Mouse (Mus musculus) hindbrain, postnatal 0 days (tissue): Measurements from ENCODE around the gene Dyrk3. TPM values are rescaled to one million over a fixed set of nuclear protein-coding genes. Genes with fewer than 3 reads are reported as not detected.
"Not testable (repeated sequence)": the region's sequence is repeated elsewhere in the genome, so short reads cannot be mapped to it uniquely, and the experiment has no call there.

ENCODE experiments used
- ATAC-seq: fragments of 200-750 bp; cut with Nextera tagmentation; 2 replicates; pipeline ENCODE4 v1.8.0; 2017; ENCODE audit warnings: mild to moderate bottlenecking, moderate TSS enrichment, moderate library complexity
- DNase-seq: peaks from one replicate; pipeline ENCODE4 v3.0.0-alpha.2; 2015; ENCODE audit warnings: low spot score
- H3K27ac ChIP-seq: fragments of 300-500 bp; sonication (generic); 2 replicates; pipeline ENCODE4 v1.5.1; 2014; ENCODE audit warnings: mild to moderate bottlenecking
- H3K27me3 ChIP-seq: fragments of 300-500 bp; sonication (generic); 2 replicates; pipeline ENCODE4 v1.6.1; 2014; ENCODE audit warnings: low read length, mixed read lengths; ENCODE audit not compliant: insufficient read depth
- H3K36me3 ChIP-seq: fragments of 300-500 bp; sonication (generic); 2 replicates; pipeline ENCODE4 v1.6.1; 2014; ENCODE audit warnings: low read length, mixed read lengths; ENCODE audit not compliant: insufficient read depth
- H3K4me1 ChIP-seq: fragments of 300-500 bp; sonication (generic); 2 replicates; pipeline ENCODE4 v1.6.1; 2014; ENCODE audit warnings: antibody characterized with exemption, low read length, mixed read lengths; ENCODE audit not compliant: insufficient read depth
- H3K4me2 ChIP-seq: fragments of 300-500 bp; sonication (generic); 2 replicates; pipeline ENCODE4 v1.6.1; 2014; ENCODE audit warnings: low read depth, mild to moderate bottlenecking, low read length, moderate library complexity, mixed read lengths
- H3K4me3 ChIP-seq: fragments of 300-500 bp; sonication (generic); 2 replicates; pipeline ENCODE4 v1.5.1; 2014; ENCODE audit warnings: low read length
- H3K9ac ChIP-seq: fragments of 300-500 bp; sonication (generic); replicated peaks from 2 replicates; pipeline ENCODE4 v1.6.1; 2014; ENCODE audit warnings: mild to moderate bottlenecking, low read length, moderate library complexity, mixed read lengths
- H3K9me3 ChIP-seq: fragments of 300-500 bp; sonication (generic); 2 replicates; pipeline ENCODE4 v1.6.1; 2016; ENCODE audit warnings: low read length, mixed read lengths
- CTCF ChIP-seq: IDR thresholded peaks from 2 replicates; pipeline ENCODE4 v1.5.1; 2016; ENCODE audit warnings: antibody characterized with exemption, control low read depth, low read depth
- WGBS: fragments of 180-500 bp; shearing (Covaris S2); extraction: QIAGEN DNeasy Blood & Tissue Kit; methylation state at CpG from one replicate; pipeline ENCODE4 v1.1.7; 2014; 5-methylcytosine and 5-hydroxymethylcytosine counted together
- polyA plus RNA-seq: library from polyadenylated mRNA; unstranded; fragments of >200 nt; fragmentation: Nextera tagmentation; extraction: Ambion mirVana; gene quantifications from 2 replicates; pipeline ENCODE4 v1.2.1, GENCODE M21; 2015
- total RNA-seq: library from RNA; depleted of rRNA; stranded (reverse); fragments of >200 nt; gene quantifications from 2 replicates; pipeline ENCODE4 v1.2.3, GENCODE M21; 2014

The Dyrk3 gene
- total and polyA plus RNA-seq, 2 experiments from 2014 or later, result 8.9 to 10.2 TPM

- Histone ChIP-seq H3K9ac (no peak overlapping the region), H3K4me1 (no peaks in the 10 kb centered on the region), H3K4me2 (no peak overlapping the region), H3K36me3 (peaks cover 2% of the 10 kb centered on the region; the same call in 1 of the 2 replicates), H3K4me3 (no peak overlapping the region), H3K27me3 (no peaks in the 10 kb centered on the region), H3K27ac (no peak overlapping the region), H3K9me3 (no peaks in the 10 kb centered on the region)
- ATAC-seq (no peak), DNase-seq (peak; percentile 46)
- WGBS, result 51% methylated on average over 2 of the region's 2 CpGs
- peak; percentile 89 for TF ChIP-seq CTCF
Observed at GRCm38 (mm10) chr1:131155456-131155855, 17.3 kb upstream of the Dyrk3 start.

- WGBS, result under 1% methylated on average over 27 of the region's 27 CpGs
- no peaks in the 10 kb centered on the region for H3K27me3 ChIP-seq
- peak; percentile 97 for ATAC-seq
Observed at GRCm38 (mm10) chr1:131153018-131153629, 15.0 kb upstream of the Dyrk3 start, which contains the start of gene Eif2d. Gene Eif2d, plus strand, starts transcription at chr1:131153181.

GRCm38 (mm10) chr1:131149496-131149895, 11.4 kb upstream of the Dyrk3 start:
- no peak for TF ChIP-seq CTCF
- no peak overlapping the region for H3K4me3 ChIP-seq
- H3K4me1 ChIP-seq, result no peaks in the 10 kb centered on the region
- no peak overlapping the region for H3K27ac ChIP-seq
- 88% methylated on average over 1 of the region's 1 CpGs for WGBS
- DNase-seq (no peak), ATAC-seq (no peak)
- H3K27me3 ChIP-seq, result no peaks in the 10 kb centered on the region
- H3K36me3 ChIP-seq, result no peaks in the 10 kb centered on the region
- no peak overlapping the region for H3K9ac ChIP-seq
- H3K4me2 ChIP-seq, result no peak overlapping the region
- H3K9me3 ChIP-seq, result no peaks in the 10 kb centered on the region

More at GRCm38 (mm10) chr1:131153018-131153629, 15.0 kb upstream of the Dyrk3 start, which contains the start of gene Eif2d:
- TF ChIP-seq CTCF, result no peak
- H3K4me1 ChIP-seq, result no peaks in the 10 kb centered on the region
- H3K9ac ChIP-seq, result peak within 1 kb of the TSS; percentile 56
- H3K9me3 ChIP-seq, result no peaks in the 10 kb centered on the region
- peak; percentile 93 for DNase-seq
- peak within 1 kb of the TSS; percentile 64 for H3K4me3 ChIP-seq
- H3K4me2 ChIP-seq, result peak within 1 kb of the TSS; percentile 69
- no peak within 1 kb of the TSS; the same call in 1 of the 2 replicates for H3K27ac ChIP-seq
- no peaks in the 10 kb centered on the region for H3K36me3 ChIP-seq

- TF ChIP-seq CTCF, result no peak
- H3K27ac ChIP-seq, result no peak overlapping the region
- no peak for ATAC-seq
- H3K9ac ChIP-seq, result no peak overlapping the region
- no peak overlapping the region for H3K4me2 ChIP-seq
- no peaks in the 10 kb centered on the region for H3K36me3 ChIP-seq
- H3K9me3 ChIP-seq, result no peaks in the 10 kb centered on the region
- WGBS, result 80% methylated on average over 3 of the region's 3 CpGs
- no peak overlapping the region for H3K4me3 ChIP-seq
- H3K27me3 ChIP-seq, result no peaks in the 10 kb centered on the region
- no peak for DNase-seq
- no peaks in the 10 kb centered on the region for H3K4me1 ChIP-seq
Observed at GRCm38 (mm10) chr1:131146181-131146614, 8.1 kb upstream of the Dyrk3 start.

DNA sequence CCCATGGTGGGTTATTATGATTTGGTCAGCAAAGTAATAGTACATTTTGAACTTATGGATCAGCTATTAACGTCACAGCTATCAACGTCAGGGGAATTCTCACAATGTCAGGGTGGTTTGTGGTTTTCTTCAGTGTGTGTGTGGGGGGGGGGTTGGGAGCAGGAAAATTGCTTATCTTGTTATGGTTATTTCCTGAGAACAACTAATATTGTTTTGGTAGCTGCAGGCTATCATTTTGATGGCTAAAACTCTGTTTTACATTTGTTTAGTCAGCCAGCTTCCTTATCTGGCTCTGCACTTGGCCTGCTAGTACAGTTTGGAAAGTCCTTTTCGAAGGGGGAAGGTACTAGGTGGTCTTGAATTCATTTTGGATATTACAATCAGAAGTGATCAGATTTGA, 7.1 kb upstream of the Dyrk3 start:
- H3K9ac ChIP-seq, ATAC-seq, H3K9me3 ChIP-seq, H3K27ac ChIP-seq, DNase-seq, H3K4me1 ChIP-seq, H3K4me2 ChIP-seq, H3K36me3 ChIP-seq, H3K27me3 ChIP-seq, H3K4me3 ChIP-seq: not testable (repeated sequence)
- WGBS, result 84% methylated on average over 3 of the region's 3 CpGs

DNA sequence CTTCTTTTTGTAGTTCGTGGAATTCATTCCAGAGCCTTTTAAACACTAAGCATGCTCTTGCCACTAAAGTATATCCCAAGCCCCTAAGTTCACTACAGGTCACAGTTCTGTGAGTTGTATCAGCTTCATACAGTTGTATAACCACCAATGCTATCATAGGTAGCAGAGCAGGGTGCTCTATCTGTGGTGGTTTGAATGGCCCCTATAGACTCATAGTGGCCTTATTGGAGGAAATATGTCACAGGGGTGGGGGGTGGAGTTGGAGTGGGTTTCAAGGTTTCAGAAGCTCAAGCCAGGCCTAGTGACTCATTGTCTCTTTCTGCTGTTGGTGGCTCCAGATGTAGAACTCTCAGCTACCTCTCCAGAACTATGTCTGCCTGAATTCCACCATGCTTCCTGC, 4.3 kb upstream of the Dyrk3 start:
- ATAC-seq (no peak), DNase-seq (no peak)
- no peak overlapping the region for H3K4me2 ChIP-seq
- H3K4me1 ChIP-seq, result no peaks in the 10 kb centered on the region
- no peaks in the 10 kb centered on the region for H3K9me3 ChIP-seq
- no peak overlapping the region for H3K4me3 ChIP-seq
- no peak overlapping the region for H3K9ac ChIP-seq
- H3K27ac ChIP-seq, result no peak overlapping the region
- no peak for TF ChIP-seq CTCF
- 88% methylated on average over 1 of the region's 1 CpGs for WGBS
- no peaks in the 10 kb centered on the region for H3K36me3 ChIP-seq
- H3K27me3 ChIP-seq, result no peaks in the 10 kb centered on the region

DNA sequence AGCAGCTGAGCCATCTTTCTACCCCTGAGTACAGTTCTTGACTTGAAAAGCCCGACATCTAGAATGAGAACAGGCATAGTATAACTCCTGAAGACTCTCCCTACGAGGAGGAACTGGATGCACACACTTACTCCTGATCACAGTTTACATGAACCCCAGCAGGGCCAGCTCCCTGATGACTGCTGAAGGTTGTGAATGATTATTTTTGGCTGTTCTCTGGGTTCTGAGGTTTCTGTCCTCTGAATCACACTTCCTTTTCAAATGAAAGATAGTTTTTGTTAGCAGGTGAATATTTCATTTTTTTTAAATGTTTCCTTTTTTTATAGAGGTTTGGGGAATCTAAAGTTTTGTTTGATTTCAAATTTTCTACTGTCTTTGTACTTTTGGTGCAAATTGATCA, 3.3 kb upstream of the Dyrk3 start:
- ATAC-seq (no peak), DNase-seq (no peak)
- Histone ChIP-seq H3K9me3 (no peaks in the 10 kb centered on the region), H3K4me3 (no peak overlapping the region), H3K4me1 (0 out of 2 replicates have a peak, but pooled peaks cover 4% of the 10 kb centered on the region), H3K4me2 (no peak overlapping the region), H3K36me3 (no peaks in the 10 kb centered on the region), H3K27ac (no peak overlapping the region), H3K9ac (no peak overlapping the region), H3K27me3 (no peaks in the 10 kb centered on the region)
- WGBS, result 56% methylated on average over 2 of the region's 2 CpGs
- no peak for TF ChIP-seq CTCF
